Mouse (Mus musculus): ENCODE results near the gene Plcb2.

Gene Plcb2

DNA sequence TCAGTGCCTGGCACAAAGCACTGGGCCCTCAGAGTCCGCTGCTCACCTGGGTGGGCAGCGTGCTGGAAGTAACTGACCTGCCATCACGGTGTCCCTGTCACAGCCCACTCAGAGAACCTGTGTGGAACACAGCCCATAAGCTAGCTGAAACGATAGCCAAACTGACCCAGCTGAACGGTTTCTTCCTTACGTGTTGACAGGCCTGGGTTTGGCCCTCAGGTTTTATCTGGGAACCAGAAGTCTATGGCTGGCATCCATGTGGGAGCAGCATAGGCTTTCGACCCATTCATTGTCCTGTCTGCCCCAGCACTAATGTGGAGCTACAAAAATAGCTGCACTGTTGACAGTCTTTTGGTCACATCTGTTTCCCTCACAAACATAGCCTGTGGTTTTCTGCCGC lies 22.2 kb upstream of the Plcb2 start:
- DNase-seq, result no peak

DNA sequence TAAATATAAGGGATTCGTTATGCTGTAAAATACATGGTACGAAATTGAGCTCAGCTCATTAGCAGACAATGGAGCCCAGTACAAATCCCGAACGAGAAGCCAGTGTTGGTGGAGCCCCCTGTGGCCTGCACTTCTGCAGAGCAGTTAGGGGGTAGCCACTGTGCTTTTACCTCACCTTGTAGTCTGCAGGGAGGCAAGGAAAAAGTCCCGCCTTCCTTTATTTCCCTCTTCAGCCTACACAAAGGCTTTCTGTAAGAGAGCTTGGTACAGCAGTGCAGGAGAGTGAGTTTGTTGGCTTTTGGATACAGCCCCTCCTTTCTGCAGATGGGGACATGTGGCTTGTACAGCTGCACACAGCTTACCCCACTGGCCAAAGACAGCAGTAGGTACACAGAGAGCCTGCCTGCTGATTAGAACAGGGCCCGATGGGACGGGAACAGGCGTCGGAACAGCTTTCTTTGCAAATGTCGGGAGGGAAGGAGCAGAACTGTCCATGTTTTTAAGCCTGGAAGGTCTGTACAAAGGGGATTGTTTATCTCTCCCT lies 21.2 kb upstream of the Plcb2 start:
- no peak for DNase-seq

- peak; percentile 35 to 65 for DNase-seq
These were observed 19.2 kb upstream of the Plcb2 start for GRCm38 (mm10) chr2:118747301-118747960.

DNA sequence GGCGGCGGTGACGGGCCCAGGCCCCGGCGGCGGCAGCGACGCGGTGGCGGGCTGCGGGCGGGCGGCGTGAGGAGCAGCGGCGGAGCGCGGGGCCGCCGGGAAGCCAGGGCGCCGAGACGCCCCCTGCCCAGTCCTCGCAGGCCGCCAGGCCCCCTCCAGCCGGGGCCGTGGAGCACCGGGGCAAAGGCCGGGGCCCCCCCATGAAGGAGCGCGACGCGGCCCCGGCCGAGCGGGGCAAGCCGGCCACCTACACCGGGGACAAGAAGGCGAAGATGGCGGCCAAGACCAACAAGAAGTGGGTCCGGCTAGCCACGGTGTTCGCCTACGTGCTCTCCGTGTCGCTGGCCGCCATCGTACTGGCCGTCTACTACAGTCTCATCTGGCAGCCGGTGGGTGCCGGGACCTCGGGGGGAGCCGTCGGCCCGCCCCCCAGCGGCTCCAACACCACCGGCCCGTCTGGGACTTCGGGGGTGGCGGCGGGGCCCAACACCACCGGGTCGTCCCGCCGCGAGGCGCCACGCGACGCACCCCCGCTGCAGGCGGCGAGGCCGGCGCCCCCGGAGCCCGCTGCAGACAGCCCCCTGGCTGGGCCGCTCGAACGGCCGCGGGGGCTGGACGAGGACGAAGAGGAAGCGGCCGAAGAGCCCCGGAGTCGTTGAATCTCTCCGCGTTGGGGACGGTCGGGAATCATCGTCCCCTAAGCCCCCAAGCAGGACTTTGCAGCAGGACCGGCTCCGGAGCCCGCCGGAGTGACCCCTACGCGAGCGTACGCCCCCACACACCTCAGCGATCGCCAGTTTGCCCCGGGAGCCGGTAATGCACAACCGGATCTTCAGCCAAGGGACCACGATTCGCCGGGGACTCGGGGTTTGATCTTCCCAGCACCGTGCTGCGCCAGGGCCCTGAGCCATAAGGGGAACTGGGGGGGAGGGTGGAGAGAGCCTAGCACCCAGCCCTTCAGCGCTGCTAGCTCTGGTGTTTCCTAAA lies 18.0 kb upstream of the Plcb2 start:
- DNase-seq, result peak; percentile 25 to 57

DNA sequence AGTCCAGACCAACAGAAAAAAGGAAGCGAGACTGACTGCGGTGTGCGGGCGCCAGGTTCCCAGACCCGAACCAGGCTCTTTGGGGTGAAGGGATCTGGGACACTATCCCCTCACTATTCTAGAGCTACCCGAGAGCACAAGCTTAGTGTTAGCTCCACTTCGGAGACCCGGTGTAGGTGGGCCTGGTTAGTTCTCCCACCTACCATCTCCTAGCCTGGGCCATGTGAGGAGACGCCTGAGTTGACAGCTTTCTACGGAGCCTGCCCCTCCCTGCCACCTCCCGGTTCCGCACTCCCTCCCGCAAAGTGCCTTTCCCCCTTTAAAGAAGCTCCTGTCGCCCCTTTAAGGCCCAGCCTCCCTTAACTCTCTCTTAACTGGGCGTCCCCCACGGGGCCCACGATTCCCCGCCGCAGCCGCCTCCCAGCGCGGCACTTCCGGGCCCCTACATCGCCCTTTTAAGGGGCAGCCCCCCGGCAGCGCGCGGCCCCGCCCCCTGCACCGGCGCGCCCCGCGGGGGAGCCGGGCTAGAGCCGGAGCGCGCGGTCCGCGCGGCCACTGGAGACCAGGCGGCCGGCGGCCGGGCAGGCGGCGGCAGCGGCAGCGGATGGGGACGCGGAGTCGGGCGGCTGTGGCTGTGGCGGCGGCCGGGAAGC lies 17.1 kb upstream of the Plcb2 start, which contains the start of gene Inafm2:
Gene Inafm2, plus strand, starts transcription at position 527 of the 653 bp plus-strand sequence.
- DNase-seq, result peak; percentile 92 to 94

DNA sequence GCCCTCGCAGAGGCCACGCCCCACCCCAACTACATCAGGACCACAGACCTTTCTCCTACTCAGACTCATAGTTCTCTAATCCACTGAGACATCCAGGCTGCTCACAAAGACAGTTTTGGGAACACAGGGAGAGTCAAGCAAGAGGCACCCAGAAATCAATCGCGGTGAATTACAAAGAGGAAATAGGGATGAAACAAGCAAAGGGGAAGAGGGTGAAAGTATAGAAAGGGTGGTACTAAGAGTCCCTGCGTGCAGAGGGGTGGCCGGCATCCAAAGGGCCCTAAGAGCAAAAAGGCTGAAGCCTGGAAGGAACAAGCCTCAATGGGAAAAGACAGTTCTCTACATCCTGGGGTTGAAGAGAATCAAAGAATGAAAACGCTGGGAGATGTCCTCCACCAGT lies 16.4 kb upstream of the Plcb2 start:
- no peak for DNase-seq

DNA sequence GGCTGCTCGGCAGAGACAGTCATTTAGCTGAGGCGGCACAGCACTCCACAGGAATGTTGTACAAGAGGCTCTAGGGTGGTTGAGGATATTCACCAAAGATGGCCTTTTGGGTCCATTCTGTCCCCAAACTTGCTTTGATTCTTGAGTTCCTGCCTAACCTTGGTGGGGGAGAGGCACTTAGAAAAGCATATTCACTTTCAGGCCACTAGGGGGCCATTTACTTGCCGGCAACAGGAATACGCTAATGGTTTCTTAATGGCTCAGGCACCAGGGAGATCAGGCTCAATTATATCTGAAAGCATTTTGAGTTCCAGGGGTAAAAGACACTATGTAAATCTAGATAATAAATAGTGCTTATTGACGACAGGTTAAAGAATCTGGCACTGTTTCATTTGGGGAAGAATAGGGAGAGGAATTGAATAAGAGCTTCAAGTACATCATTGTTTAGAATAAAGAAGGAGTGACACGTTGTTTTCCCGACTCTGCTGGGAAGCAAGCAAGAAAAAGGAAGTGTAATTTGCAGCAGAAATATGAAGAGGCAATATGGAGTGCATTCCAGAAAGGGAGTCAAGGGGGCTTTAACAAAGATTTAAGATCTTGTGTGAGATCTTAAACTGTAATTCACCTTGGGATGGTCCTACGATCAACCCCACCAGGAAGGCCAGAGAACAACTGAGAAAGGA lies 15.2 kb upstream of the Plcb2 start:
- DNase-seq, result peak; percentile 48 to 68

DNA sequence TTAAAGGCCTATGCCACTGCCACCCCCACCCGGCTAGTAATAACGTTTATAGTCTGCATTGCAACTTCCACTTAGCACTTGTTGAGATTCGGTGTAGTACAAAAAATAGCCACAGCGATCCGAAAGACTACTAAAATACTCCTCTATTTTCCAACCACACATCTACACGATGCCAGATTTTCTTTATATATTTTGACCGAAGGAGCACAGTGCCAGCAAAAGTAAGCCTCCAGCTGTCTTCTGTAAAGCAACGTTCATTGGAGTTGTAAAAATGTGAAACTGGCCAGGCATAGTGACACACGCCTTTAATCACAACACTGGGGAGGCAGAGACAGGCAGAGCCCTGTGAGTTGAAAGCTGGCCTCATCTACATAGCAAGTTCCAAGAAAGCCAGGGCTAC lies 12.9 kb upstream of the Plcb2 start:
- DNase-seq, result peak in 1 of 2 experiments; percentile 0

DNA sequence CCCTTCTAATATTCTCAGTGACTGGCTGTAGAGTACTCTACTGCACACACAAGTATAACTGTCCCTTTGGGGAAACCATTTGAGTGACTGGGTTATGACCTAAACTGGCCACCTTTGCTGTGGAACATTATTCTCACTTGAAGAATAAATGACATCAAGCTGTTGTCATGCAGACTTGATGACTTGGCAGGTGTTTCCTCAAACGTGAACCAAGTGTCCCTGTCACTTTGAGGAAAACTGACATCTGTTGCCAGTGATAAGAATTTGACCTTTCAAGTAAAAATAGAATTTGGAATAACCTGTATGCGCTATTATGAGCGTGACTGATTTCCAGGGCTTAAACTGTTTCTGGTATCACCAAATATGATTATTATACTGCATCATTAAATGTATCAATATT lies 12.1 kb upstream of the Plcb2 start:
- no peak for DNase-seq

DNA sequence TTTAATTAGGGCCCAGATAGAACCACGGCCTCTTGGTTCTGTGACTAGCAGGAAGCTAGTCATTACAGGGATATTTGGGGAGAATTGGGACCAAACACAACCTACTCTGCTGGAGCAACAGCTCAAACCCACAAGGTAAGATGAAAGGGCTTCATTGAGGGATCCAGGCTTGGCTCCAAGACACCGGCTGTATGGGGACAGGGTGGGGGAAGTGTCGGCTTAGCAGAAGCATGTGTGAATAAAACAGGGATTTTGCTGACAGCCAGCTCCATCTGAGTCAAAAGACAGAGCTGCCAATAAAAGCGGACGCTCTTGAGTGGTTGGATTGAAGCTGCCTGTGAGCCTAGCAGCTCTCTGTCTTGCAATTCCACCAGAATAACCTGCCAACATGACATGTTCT lies 5.1 kb upstream of the Plcb2 start:
- no peak for DNase-seq

GRCm38 (mm10) chr2:118731981-118732380 lies 3.7 kb upstream of the Plcb2 start:
- DNase-seq, result no peak

DNA sequence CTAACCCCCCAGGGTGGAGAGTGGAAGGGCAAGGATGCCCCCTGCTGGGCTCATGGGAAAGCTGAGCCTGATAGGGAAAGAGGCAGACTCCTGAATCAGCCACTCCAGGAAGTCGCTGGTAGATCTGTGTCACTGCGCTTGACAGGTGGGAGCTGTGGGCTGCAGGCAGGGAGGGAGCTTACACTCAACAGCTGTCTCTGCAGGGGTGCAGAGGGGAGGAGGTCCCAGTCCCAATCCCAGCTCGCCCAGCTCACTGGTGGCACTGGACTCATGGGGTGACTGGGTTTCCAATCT lies 2.3 kb upstream of the Plcb2 start:
- DNase-seq, result peak; percentile 71 to 89

GRCm38 (mm10) chr2:118729816-118730621 lies 1.8 kb upstream of the Plcb2 start:
- DNase-seq, result peak in 1 of 2 experiments; percentile 18

GRCm38 (mm10) chr2:118729194-118729593 lies 956 bp upstream of the Plcb2 start:
- DNase-seq, result no peak

DNA sequence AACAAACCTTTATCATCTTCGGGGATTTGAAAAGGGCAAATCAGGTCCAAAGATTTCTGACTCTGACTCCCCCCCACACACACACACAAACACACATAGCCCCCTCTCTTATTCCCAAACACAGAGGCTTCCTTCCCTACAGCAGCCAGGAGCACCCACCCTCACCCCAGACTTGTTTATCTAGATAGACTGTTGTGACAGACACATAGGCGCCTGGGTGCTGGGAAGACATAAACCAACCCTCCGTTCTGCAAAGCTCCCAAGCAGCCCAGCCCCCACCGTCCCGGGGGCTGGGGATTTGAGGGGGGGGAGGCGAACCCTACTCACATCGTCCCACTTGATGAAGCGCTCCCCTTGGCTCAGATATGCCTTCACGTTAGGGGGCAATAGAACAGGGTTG lies 327 bp downstream of the Plcb2 start:
- no peak for DNase-seq

- DNase-seq, result no peak
These were observed 1.4 kb downstream of the Plcb2 start for GRCm38 (mm10) chr2:118726873-118727272.

- DNase-seq, result peak; percentile 37 to 67
These were observed 2.7 kb downstream of the Plcb2 start for GRCm38 (mm10) chr2:118725511-118725910.

DNA sequence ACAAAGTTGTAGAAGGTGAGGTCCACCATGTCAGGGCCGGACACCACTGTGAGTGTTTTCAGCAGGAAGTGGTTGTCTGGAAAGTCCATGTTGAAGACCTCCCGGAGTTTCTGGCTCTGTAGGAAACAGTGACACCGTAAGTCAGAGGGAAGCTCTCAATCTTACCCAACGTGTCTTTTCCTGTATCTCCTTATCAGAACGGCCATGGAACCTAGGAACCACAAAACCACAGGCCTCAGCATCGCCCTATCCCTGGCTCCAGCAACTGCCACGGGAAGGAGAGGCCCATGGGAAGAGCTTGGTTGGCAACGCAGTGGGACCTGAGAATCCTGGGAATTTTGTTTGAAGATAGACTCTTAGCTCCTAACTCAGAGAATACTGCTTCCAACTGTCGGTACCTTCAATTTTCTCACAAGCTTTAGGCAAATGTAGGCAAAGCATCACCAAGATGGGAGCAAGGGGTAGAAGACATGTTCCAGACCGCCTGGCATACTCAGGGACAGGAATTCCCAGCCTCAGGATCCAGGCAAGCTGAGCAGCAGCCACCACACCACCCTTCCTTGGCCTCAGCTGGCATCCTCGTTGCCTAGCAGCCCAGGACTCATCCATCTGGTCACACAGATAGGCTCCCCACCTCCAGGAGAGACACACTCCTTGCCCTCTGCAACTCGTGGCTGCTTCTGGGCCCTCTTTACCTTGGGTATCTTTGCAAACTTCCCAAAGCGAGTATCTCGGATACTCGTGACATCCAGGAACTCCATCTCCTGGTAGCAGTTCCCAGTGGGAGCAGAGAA lies 4.3 kb downstream of the Plcb2 start:
- peak in 1 of 2 experiments; percentile 0 for DNase-seq

- DNase-seq, result peak in 1 of 2 experiments; percentile 0
These were observed 11.6 kb downstream of the Plcb2 start for GRCm38 (mm10) chr2:118716677-118717076.

DNA sequence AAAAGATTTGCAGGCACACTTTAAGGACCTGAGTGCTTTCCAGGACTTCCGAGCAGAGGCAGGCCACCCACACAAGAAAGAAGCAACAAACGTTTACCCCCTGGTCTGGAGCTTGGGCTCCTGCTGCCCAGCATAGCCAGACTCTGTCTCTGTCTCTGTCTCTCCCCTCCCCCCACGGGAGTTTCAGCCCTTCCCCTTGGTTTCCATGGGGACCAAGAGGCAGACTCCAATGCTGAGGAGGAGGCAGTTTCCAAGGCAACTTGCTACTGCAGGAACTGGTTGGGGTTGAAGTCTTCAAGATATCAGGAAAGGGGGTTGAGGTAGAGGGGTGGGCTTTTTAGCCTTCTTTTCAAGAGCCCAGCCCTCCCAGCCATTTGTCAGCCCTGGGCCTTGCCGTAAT lies 14.0 kb downstream of the Plcb2 start:
- DNase-seq, result no peak

- DNase-seq, result no peak
These were observed 14.6 kb downstream of the Plcb2 start for GRCm38 (mm10) chr2:118713631-118714030.
